Mouse (Mus musculus): Measurements from ENCODE around the gene Gstp2. TPM values are rescaled to one million over a fixed set of nuclear protein-coding genes. Genes with fewer than 3 reads are reported as not detected.

Gstp2 gene
- total RNA-seq (2017): 1.4 TPM in 1 of 2 replicates, not detected in the other

DNA sequence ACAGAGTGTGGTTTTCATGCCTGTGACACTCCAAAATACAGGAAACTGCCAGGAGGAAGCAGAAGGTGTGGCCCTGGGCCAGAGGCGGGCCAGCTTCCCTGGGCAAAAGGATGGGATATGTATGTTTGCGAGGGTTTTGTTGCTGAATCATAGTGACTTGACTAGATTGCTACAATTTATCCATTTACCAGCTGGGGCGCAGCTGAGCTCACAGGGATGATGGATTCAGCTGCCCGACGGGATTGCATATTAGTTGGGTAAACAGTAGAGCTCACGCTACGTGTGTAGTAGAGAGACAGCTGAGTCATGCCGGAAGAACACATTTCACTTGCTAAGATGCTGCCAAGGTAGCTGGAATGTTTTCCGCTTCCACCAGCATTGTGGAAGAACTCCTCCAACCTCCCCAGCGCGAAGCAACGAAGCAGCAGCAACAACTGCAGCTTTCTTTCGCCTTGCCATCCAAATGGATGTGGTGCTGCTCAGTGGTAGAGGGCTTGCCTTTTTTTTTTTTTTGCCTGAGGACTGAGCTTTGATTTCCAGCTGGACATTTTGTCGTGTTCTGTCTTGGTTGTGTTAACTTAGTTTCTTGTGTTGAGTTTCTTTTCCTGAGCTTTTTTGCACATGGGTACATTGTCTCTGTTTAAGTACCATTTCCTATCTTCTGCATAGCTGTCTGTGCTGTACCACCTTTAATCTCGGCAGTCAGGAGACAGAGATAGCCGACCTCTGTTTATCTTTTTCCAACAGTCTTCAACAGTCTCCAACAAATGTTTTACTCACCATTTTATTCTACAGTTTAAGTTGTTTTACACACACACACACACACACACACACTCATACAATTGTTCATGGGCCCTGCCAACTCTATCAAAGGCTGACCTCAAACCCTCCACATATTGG lies at the start of gene Gstp2:
Gene Gstp2 (minus strand): TSS at position 58 of the 900 bp plus-strand sequence.
- 0 out of 2 replicates have a peak, but pooled peaks have one; percentile 17 for ATAC-seq (ENCODE audit: extremely low read depth, insufficient number of reproducible peaks, low FRiP score, poor library complexity, severe bottlenecking)

- ATAC-seq (ENCODE audit: extremely low read depth, insufficient number of reproducible peaks, low FRiP score, poor library complexity, severe bottlenecking): no peak
Measured at GRCm38 (mm10) chr19:4094774-4095303, 49.0 kb upstream of the Gstp2 start.

- ATAC-seq (ENCODE audit: extremely low read depth, insufficient number of reproducible peaks, low FRiP score, poor library complexity, severe bottlenecking): no peak
Measured at GRCm38 (mm10) chr19:4094348-4094747, 48.5 kb upstream of the Gstp2 start.

GRCm38 (mm10) chr19:4093772-4094171 lies 47.9 kb upstream of the Gstp2 start:
- ATAC-seq (ENCODE audit: extremely low read depth, insufficient number of reproducible peaks, low FRiP score, poor library complexity, severe bottlenecking): no peak

GRCm38 (mm10) chr19:4092750-4093149 lies 46.9 kb upstream of the Gstp2 start:
- ATAC-seq (ENCODE audit: extremely low read depth, insufficient number of reproducible peaks, low FRiP score, poor library complexity, severe bottlenecking): no peak

DNA sequence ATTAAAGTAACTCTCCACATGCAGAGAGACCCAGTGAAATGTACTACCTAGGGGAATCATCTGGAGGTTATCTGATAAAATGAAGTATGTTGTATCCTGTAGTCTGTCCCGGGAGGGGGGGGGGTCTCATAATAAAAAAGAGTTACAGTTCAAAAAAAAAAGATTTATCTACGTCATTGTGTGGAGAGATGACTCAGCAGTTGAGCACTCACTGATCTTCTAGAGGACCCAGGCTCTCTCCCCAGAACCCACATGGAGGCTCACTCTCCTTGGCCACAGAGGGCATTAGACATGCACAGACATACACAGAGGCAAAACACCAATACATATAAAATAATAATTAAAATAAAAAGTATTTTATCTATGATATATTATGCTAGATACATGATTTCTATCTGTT lies 45.6 kb upstream of the Gstp2 start:
- ATAC-seq (ENCODE audit: extremely low read depth, insufficient number of reproducible peaks, low FRiP score, poor library complexity, severe bottlenecking): no peak

DNA sequence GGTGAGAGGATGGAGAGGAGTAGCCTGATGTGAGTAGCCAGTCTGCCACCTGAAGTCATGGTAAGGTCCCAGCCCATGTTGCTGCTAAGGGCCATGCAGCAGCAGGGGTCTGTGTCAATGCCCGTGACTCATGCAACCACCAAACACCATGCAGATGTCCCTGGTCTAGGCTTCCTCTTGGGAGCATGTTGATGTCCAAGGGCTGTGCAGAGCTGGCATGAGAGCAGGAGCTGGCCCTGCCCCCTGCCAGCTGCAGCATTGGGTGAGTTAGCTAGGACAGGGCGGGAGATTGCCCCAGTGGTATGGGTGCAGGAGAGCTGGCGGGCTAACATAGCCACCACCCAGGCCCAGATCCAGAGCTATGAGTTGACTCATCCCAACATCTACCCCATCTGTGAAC lies 44.6 kb upstream of the Gstp2 start:
- ATAC-seq (ENCODE audit: extremely low read depth, insufficient number of reproducible peaks, low FRiP score, poor library complexity, severe bottlenecking): no peak

DNA sequence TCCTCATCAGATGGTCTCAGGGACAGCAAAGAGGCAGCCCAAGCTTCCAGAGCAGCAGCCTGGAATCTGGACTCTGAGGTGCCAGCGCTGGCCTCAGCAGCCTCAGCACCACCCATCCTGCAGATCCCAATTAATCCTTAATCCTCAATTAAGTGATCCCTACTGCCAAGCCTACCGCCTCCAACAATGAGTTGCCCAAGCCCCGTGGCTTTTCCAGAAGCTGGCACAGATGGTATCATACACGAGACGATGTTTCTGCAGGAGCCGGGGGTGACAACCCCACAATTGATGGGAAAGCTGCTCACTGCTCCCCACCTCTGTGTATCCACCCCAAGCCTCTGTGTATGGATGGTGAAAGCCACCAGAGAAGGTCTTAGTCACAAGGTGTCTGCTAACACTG lies 43.3 kb upstream of the Gstp2 start:
- ATAC-seq (ENCODE audit: extremely low read depth, insufficient number of reproducible peaks, low FRiP score, poor library complexity, severe bottlenecking): no peak

DNA sequence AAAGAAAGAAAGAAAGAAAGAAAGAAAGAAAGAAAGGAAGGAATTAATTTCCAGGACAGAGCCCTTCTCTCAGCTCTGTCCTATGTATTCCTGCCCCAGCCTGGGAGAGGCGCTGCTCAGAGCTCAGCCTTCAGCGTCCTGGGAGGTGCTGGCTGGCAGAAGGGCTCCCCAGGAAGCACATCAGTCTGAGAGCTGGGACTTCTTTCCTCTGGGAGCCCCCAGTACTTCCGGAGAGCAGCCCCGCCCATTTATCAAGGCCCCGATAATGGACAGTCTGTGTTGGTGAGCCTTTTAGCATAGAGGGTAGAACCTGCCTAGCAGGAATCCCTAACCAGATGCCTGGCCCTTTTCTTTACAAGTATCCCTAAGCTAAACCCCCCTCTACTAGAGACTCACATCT lies 42.3 kb upstream of the Gstp2 start:
- no peak for ATAC-seq (ENCODE audit: extremely low read depth, insufficient number of reproducible peaks, low FRiP score, poor library complexity, severe bottlenecking)

- ATAC-seq (ENCODE audit: extremely low read depth, insufficient number of reproducible peaks, low FRiP score, poor library complexity, severe bottlenecking): no peak
Measured at GRCm38 (mm10) chr19:4087090-4087489, 41.3 kb upstream of the Gstp2 start.

DNA sequence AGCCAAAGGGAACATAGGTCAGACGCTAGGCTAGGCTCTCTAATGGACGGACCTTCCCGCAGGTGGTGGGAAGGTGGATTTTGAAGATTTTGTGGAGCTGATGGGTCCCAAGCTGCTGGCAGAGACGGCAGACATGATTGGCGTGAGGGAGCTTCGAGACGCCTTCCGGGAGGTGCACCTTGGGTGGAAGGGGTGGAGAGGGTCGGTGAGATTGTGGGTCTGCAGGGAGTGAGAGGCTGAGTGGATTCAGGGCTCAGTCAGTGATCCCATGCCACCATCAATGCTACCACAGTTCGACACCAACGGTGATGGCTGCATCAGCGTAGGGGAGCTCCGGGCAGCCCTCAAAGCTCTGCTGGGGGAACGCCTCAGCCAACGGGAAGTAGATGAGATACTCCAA lies 40.3 kb upstream of the Gstp2 start:
- ATAC-seq (ENCODE audit: extremely low read depth, insufficient number of reproducible peaks, low FRiP score, poor library complexity, severe bottlenecking): no peak

DNA sequence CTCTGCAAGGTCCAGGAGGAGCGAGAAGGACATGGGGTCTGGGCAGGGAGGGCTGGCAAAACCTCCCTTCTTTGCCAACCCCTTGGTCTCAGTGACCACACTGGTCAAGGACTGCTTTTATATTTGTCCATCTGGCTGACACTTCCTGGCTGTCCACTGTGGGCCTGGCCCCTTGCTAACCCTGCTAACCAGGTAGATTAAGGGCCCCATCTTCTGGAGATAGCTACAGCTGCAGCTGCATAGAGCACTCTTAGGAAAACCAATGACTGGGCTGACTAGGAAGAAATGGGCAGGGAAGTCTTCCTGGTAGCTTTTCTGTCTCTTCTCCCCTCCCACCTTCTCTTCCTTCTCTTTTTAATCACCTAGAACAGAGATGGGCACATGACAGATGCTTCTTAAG lies 39.2 kb upstream of the Gstp2 start:
- no peak for ATAC-seq (ENCODE audit: extremely low read depth, insufficient number of reproducible peaks, low FRiP score, poor library complexity, severe bottlenecking)

DNA sequence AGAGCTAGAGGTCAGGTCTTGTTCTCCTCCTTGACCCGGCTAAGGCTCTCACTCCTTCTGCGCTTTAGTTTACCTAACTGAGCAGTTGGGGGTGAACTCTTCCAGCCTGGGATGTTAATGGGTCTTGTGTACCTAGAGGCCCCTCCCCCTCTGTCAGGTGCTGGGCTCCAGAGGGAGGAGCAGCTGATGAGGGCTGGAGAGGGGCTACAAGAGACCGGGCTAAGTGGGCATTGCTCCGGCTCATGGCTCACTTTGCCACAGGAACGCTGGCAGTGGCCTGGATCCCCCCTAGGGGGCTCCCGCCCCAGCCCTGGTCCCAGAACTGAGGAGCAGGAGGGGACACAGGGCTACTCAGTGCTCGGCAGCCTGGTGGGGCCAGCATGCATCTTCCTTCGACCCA lies 38.0 kb upstream of the Gstp2 start:
- ATAC-seq (ENCODE audit: extremely low read depth, insufficient number of reproducible peaks, low FRiP score, poor library complexity, severe bottlenecking): no peak

- no peak for ATAC-seq (ENCODE audit: extremely low read depth, insufficient number of reproducible peaks, low FRiP score, poor library complexity, severe bottlenecking)
Measured at GRCm38 (mm10) chr19:4083316-4083715, 37.5 kb upstream of the Gstp2 start.

DNA sequence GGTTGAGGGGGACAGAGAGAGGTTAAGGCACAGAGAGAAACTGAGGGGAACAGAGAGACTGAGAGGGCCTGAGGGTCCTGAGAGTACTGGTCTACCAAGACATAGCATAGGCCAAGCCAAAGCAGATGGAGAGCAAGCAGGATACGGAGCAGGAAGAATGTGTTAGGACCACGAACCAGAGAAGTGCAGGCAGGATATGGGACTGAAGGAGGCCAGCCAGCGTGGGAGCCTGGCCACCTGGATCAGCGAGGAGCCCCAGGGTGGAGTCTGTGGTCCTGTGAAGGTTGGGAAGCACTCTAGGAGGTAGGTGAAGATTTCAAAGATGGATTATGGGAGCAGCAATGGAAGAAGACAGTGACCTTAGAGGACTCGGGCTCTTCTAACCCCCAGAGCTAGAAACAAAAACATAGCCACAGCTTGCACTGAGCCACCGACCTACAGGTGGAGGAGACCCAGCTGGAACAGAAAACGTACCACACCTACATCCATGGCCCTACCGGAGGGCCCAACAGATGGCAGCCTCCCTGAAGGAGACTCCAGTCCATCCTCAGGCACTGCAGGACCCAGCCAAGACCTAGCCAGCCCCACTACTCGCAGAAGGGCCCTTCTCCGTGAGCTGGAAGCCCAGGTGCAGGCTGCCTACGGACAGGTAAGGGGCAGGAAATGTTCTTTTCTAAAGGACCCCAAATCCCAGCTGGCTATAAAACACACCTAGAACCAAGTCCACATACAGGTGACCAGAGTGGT lies 36.6 kb upstream of the Gstp2 start:
- ATAC-seq (ENCODE audit: extremely low read depth, insufficient number of reproducible peaks, low FRiP score, poor library complexity, severe bottlenecking): no peak

GRCm38 (mm10) chr19:4081394-4081793 lies 35.6 kb upstream of the Gstp2 start, which contains the start of gene Cabp2:
Gene Cabp2, plus strand, starts transcription at chr19:4081578.
- no peak for ATAC-seq (ENCODE audit: extremely low read depth, insufficient number of reproducible peaks, low FRiP score, poor library complexity, severe bottlenecking)

DNA sequence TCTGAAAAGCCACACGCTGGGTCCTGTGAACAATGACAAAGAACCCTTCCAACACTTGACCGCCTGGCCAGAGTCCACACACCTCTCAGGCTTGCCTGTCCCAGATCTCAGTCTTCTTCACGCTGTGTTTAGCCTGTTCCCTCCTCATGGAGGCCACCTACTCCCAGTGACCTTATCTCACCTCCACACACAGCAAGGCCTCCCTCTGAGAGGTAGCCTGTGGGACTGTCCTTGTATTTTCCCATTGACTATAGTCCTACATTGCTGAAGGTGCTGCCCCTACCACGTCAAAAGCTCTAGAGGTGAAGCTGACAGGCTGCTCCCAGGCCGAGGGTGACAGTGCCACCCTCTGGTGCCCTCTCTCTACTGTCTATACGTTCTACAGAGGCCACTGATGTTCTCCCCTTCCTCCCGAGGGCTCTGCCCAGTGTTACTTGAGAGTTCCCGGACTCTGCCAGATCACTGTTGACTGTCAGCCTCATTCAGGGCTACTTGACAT lies 34.7 kb upstream of the Gstp2 start:
- peak; percentile 35; the same call in 1 of the 2 replicates for ATAC-seq (ENCODE audit: extremely low read depth, insufficient number of reproducible peaks, low FRiP score, poor library complexity, severe bottlenecking)

- ATAC-seq (ENCODE audit: extremely low read depth, insufficient number of reproducible peaks, low FRiP score, poor library complexity, severe bottlenecking): no peak
Measured at GRCm38 (mm10) chr19:4079594-4079993, 33.8 kb upstream of the Gstp2 start.

DNA sequence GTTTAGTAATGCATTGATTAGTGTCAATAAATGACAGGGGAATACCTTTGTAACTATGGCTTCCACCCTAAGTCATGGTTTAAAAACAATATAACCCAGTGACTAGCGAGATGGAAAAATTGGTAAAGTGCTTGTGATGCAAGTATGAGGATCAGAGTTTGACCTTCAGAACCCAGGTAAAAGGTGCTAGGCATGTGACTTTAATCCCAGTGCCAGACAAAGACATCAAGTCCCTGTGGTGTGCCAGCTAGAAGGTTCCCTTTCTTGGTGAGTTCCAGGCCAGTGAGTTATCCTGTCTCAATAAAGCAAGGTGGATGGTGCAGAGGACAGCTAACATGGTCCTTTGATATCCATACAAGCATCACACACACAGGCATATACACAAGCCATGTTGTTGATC lies 29.7 kb upstream of the Gstp2 start:
- ATAC-seq (ENCODE audit: extremely low read depth, insufficient number of reproducible peaks, low FRiP score, poor library complexity, severe bottlenecking): no peak

All from neutrophil, adult 5-6 weeks (primary cell).